Mouse (Mus musculus) midbrain, embryonic 14.5 days (tissue): ENCODE results near the gene Cotl1. TPM values are rescaled to one million over a fixed set of nuclear protein-coding genes. Genes with fewer than 3 reads are reported as not detected.

ENCODE experiments used
- ATAC-seq: fragments of 200-750 bp; cut with Nextera tagmentation; 2 replicates; pipeline ENCODE4 v1.8.0; 2017; ENCODE audit warnings: moderate number of reproducible peaks, moderate library complexity; ENCODE audit not compliant: low FRiP score, low TSS enrichment
- DNase-seq: peaks from one replicate; pipeline ENCODE4 v3.0.0-alpha.2; 2015
- H3K27ac ChIP-seq: fragments of 300-500 bp; sonication (generic); replicated peaks from 2 replicates; pipeline ENCODE4 v1.5.1; 2014; ENCODE audit warnings: mild to moderate bottlenecking, low read depth, low read length, moderate library complexity
- H3K27me3 ChIP-seq: fragments of 300-500 bp; sonication (generic); 2 replicates; pipeline ENCODE4 v1.6.1; 2014; ENCODE audit warnings: low read length, control low read depth, mixed read lengths; ENCODE audit not compliant: control insufficient read depth, insufficient read depth
- H3K36me3 ChIP-seq: fragments of 300-500 bp; sonication (generic); 2 replicates; pipeline ENCODE4 v1.6.1; 2014; ENCODE audit warnings: low read length, control low read depth; ENCODE audit not compliant: control insufficient read depth, insufficient read depth
- H3K4me1 ChIP-seq: fragments of 300-500 bp; sonication (generic); 2 replicates; pipeline ENCODE4 v1.6.1; 2014; ENCODE audit warnings: mild to moderate bottlenecking, antibody characterized with exemption, low read length, control low read depth; ENCODE audit not compliant: control insufficient read depth, insufficient read depth
- H3K4me2 ChIP-seq: fragments of 300-500 bp; sonication (generic); 2 replicates; pipeline ENCODE4 v1.6.1; 2014; ENCODE audit warnings: mild to moderate bottlenecking, low read length, moderate library complexity
- H3K4me3 ChIP-seq: fragments of 300-500 bp; sonication (generic); replicated peaks from 2 replicates; pipeline ENCODE4 v1.5.1; 2014; ENCODE audit warnings: low read depth, low read length
- H3K9ac ChIP-seq: fragments of 300-500 bp; sonication (generic); replicated peaks from 2 replicates; pipeline ENCODE4 v1.6.1; 2014; ENCODE audit warnings: mild to moderate bottlenecking, low read length, moderate library complexity
- H3K9me3 ChIP-seq: fragments of 300-500 bp; sonication (generic); 2 replicates; pipeline ENCODE4 v1.6.1; 2016; ENCODE audit warnings: low read length, control low read depth, mixed read lengths; ENCODE audit not compliant: control insufficient read depth
- WGBS: fragments of 180-500 bp; shearing (Covaris S2); extraction: QIAGEN DNeasy Blood & Tissue Kit; methylation state at CpG from one replicate; pipeline ENCODE4 v1.1.7; 2014; 5-methylcytosine and 5-hydroxymethylcytosine counted together
- polyA plus RNA-seq: library from polyadenylated mRNA; unstranded; fragments of >200 nt; fragmentation: Nextera tagmentation; extraction: Ambion mirVana; gene quantifications from 2 replicates; pipeline ENCODE4 v1.2.1, GENCODE M21; 2014

The Cotl1 gene
- polyA plus RNA-seq, 1 experiment from 2014 or later: 291 TPM

- H3K4me1 ChIP-seq: peaks cover 37% of the 10 kb centered on the region
- DNase-seq (no peak), ATAC-seq (no peak)
- no peaks in the 10 kb centered on the region for H3K36me3 ChIP-seq
- H3K4me2 ChIP-seq: no peak overlapping the region
- H3K4me3 ChIP-seq: no peak overlapping the region
- no peaks in the 10 kb centered on the region for H3K9me3 ChIP-seq
- no peak overlapping the region for H3K9ac ChIP-seq
- WGBS: 90% methylated on average over 3 of the region's 3 CpGs
- H3K27me3 ChIP-seq: no peaks in the 10 kb centered on the region
- no peak overlapping the region for H3K27ac ChIP-seq
Observed at GRCm38 (mm10) chr8:119795651-119796050, 44.7 kb downstream of the Cotl1 start.

- Histone ChIP-seq H3K4me1 (peaks cover 31% of the 10 kb centered on the region), H3K4me2 (no peak overlapping the region), H3K9me3 (no peaks in the 10 kb centered on the region), H3K9ac (no peak overlapping the region), H3K4me3 (no peak overlapping the region), H3K36me3 (no peaks in the 10 kb centered on the region), H3K27ac (no peak overlapping the region), H3K27me3 (no peaks in the 10 kb centered on the region)
- DNase-seq (no peak), ATAC-seq (no peak)
- 44% methylated on average over 7 of the region's 7 CpGs for WGBS
Observed at GRCm38 (mm10) chr8:119794689-119795088, 45.7 kb downstream of the Cotl1 start.

- Histone ChIP-seq H3K4me3 (no peak overlapping the region), H3K4me2 (no peak overlapping the region), H3K9me3 (no peaks in the 10 kb centered on the region), H3K27ac (peak overlapping the region; percentile 32; the same call in 1 of the 2 replicates), H3K27me3 (no peaks in the 10 kb centered on the region), H3K9ac (no peak overlapping the region), H3K4me1 (peaks cover 18% of the 10 kb centered on the region), H3K36me3 (no peaks in the 10 kb centered on the region)
- 7% methylated on average over 16 of the region's 16 CpGs for WGBS
- ATAC-seq (peak; percentile 55), DNase-seq (peak; percentile 47)
Observed at GRCm38 (mm10) chr8:119791804-119792704, 48.3 kb downstream of the Cotl1 start.

- H3K27me3 ChIP-seq: no peaks in the 10 kb centered on the region
- no peak overlapping the region for H3K4me3 ChIP-seq
- no peaks in the 10 kb centered on the region for H3K9me3 ChIP-seq
- DNase-seq (no peak), ATAC-seq (no peak)
- no peaks in the 10 kb centered on the region for H3K36me3 ChIP-seq
- H3K4me1 ChIP-seq: peaks cover 21% of the 10 kb centered on the region
- WGBS: 74% methylated on average over 7 of the region's 7 CpGs
- no peak overlapping the region for H3K9ac ChIP-seq
- no peak overlapping the region for H3K27ac ChIP-seq
- H3K4me2 ChIP-seq: no peak overlapping the region
Observed at GRCm38 (mm10) chr8:119789581-119789980, 50.8 kb downstream of the Cotl1 start.

GRCm38 (mm10) chr8:119788607-119789381, 51.5 kb downstream of the Cotl1 start:
- no peaks in the 10 kb centered on the region for H3K9me3 ChIP-seq
- no peak for ATAC-seq
- no peaks in the 10 kb centered on the region for H3K27me3 ChIP-seq
- no peak overlapping the region for H3K27ac ChIP-seq
- 0 out of 2 replicates have a peak overlapping the region, but pooled peaks have one; percentile 3 for H3K9ac ChIP-seq
- no peak overlapping the region for H3K4me3 ChIP-seq
- H3K4me1 ChIP-seq: peaks cover 21% of the 10 kb centered on the region
- WGBS: 73% methylated on average over 9 of the region's 9 CpGs
- no peaks in the 10 kb centered on the region for H3K36me3 ChIP-seq
- H3K4me2 ChIP-seq: no peak overlapping the region
- DNase-seq: no peak

- Histone ChIP-seq H3K9me3 (no peaks in the 10 kb centered on the region), H3K4me3 (no peak overlapping the region), H3K36me3 (no peaks in the 10 kb centered on the region), H3K27ac (no peak overlapping the region), H3K27me3 (no peaks in the 10 kb centered on the region), H3K4me1 (peaks cover 18% of the 10 kb centered on the region), H3K9ac (no peak overlapping the region), H3K4me2 (no peak overlapping the region)
- DNase-seq: no peak
- 61% methylated on average over 4 of the region's 4 CpGs for whole genome bisulfite sequencing
- no peak for ATAC-seq
Observed at GRCm38 (mm10) chr8:119787341-119787740, 53.0 kb downstream of the Cotl1 start.

GRCm38 (mm10) chr8:119786871-119787270, 53.5 kb downstream of the Cotl1 start:
- DNase-seq (no peak), ATAC-seq (no peak)
- 89% methylated on average over 3 of the region's 3 CpGs for WGBS
- no peak overlapping the region for H3K4me3 ChIP-seq
- H3K27me3 ChIP-seq: no peaks in the 10 kb centered on the region
- no peak overlapping the region for H3K4me2 ChIP-seq
- no peaks in the 10 kb centered on the region for H3K9me3 ChIP-seq
- no peak overlapping the region for H3K27ac ChIP-seq
- peaks cover 14% of the 10 kb centered on the region for H3K4me1 ChIP-seq
- H3K36me3 ChIP-seq: no peaks in the 10 kb centered on the region
- no peak overlapping the region for H3K9ac ChIP-seq

- peaks cover 4% of the 10 kb centered on the region; the same call in 1 of the 2 replicates for H3K4me1 ChIP-seq
- H3K9me3 ChIP-seq: no peaks in the 10 kb centered on the region
- H3K4me3 ChIP-seq: no peak overlapping the region
- H3K36me3 ChIP-seq: no peaks in the 10 kb centered on the region
- WGBS: 38% methylated on average over 18 of the region's 18 CpGs
- no peaks in the 10 kb centered on the region for H3K27me3 ChIP-seq
- H3K27ac ChIP-seq: no peak overlapping the region; the same call in 1 of the 2 replicates
- no peak overlapping the region for H3K4me2 ChIP-seq
- ATAC-seq: peak; percentile 67
- peak; percentile 23 for DNase-seq
- H3K9ac ChIP-seq: no peak overlapping the region
Observed at GRCm38 (mm10) chr8:119785764-119786405, 54.5 kb downstream of the Cotl1 start.
